ENCODE assay signal across 8 mouse cellular contexts in genomic region chrX:106171106-106171852, GRCm38 (mm10). TPM values are rescaled to one million over a fixed set of nuclear protein-coding genes. Genes with fewer than 3 reads are reported as not detected.
DNase-seq lines count a peak whose midpoint lies in the region; ATAC-seq lines count a peak whose summit lies in the region.

No protein-coding gene starts in this region.

- peak overlapping the region; percentile 49 for H3K4me3 ChIP-seq in brown adipose tissue, adult 24 weeks (ENCODE audit: insufficient read depth, low read depth, low read length)
- peak overlapping the region; percentile 33 to 41 for H3K4me3 ChIP-seq in heart, embryonic 14.5 days (ENCODE audit: control insufficient read depth in 1 of 2, insufficient read depth in 1 of 2, low read depth in 1 of 2, low read length in 2 of 2)
- peak overlapping the region; percentile 38 for H3K4me3 ChIP-seq in liver, embryonic 12.5 days
- H3K4me3 ChIP-seq in stomach, embryonic 15.5 days (replicated peaks), result peak overlapping the region; percentile 31

- H3K9ac ChIP-seq in heart, embryonic 14.5 days (ENCODE audit: low read length), result peak overlapping the region; percentile 22
- peak overlapping the region; percentile 22; the same call in 1 of the 2 replicates for H3K9ac ChIP-seq in liver, embryonic 12.5 days
- H3K9ac ChIP-seq in stomach, embryonic 15.5 days, result no peak overlapping the region

- peak; percentile 75 for DNase-seq in CD4-positive helper T cell, adult 2 months (ENCODE audit: low read depth, low spot score)
- DNase-seq in kidney, postnatal 10 days, result peak; percentile 85
- DNase-seq in neural tube, embryonic 10.5 days (ENCODE audit: extremely low spot score, low spot score), result peak; percentile 66

- no peaks in the 10 kb centered on the region for H3K4me1 ChIP-seq in brown adipose tissue, adult 24 weeks (ENCODE audit: control insufficient read depth, insufficient read depth, insufficient read length, low read length)
- H3K4me1 ChIP-seq in heart, embryonic 14.5 days (ENCODE audit: control insufficient read depth in 2 of 2, insufficient read depth in 2 of 2, low read length in 2 of 2), result no peaks in the 10 kb centered on the region
- H3K4me1 ChIP-seq in liver, embryonic 12.5 days, result no peaks in the 10 kb centered on the region
- H3K4me1 ChIP-seq in stomach, embryonic 15.5 days, result no peaks in the 10 kb centered on the region

- no peak overlapping the region for H3K27ac ChIP-seq in brown adipose tissue, adult 24 weeks (replicated peaks; ENCODE audit: low read depth, low read length)
- no peak overlapping the region for H3K27ac ChIP-seq in heart, embryonic 14.5 days (replicated peaks in 1 of 2; ENCODE audit: control insufficient read depth in 1 of 2, insufficient read depth in 1 of 2, low read depth in 2 of 2, low read length in 2 of 2)
- H3K27ac ChIP-seq in liver, embryonic 12.5 days, result no peak overlapping the region
- H3K27ac ChIP-seq in stomach, embryonic 15.5 days, result no peak overlapping the region

- H3K27me3 ChIP-seq in heart, embryonic 14.5 days (ENCODE audit: control insufficient read depth, insufficient read depth, low read length), result no peaks in the 10 kb centered on the region
- H3K27me3 ChIP-seq in liver, embryonic 12.5 days (replicated peaks), result no peaks in the 10 kb centered on the region
- no peaks in the 10 kb centered on the region for H3K27me3 ChIP-seq in stomach, embryonic 15.5 days (replicated peaks)

- ATAC-seq in erythroid progenitor cell, adult 5-6 weeks (replicated peaks; ENCODE audit: low FRiP score, poor library complexity, severe bottlenecking), result peak; percentile 73; the same call in 1 of the 2 replicates
- no peak; the same call in 1 of the 2 replicates for ATAC-seq in heart, embryonic 14.5 days (ENCODE audit: insufficient number of reproducible peaks, insufficient read depth, low FRiP score, low read depth)
- ATAC-seq in liver, embryonic 12.5 days, result peak; percentile 75
- peak; percentile 70; the same call in 1 of the 2 replicates for ATAC-seq in stomach, embryonic 15.5 days (ENCODE audit: insufficient read depth, low FRiP score, low read depth)

- H3K4me2 ChIP-seq in heart, embryonic 14.5 days (ENCODE audit: low read length), result peak overlapping the region; percentile 61
- H3K4me2 ChIP-seq in liver, embryonic 12.5 days, result peak overlapping the region; percentile 62
- H3K4me2 ChIP-seq in stomach, embryonic 15.5 days, result peak overlapping the region; percentile 48

- 23% methylated on average over 18 of the region's 18 CpGs for WGBS in heart, embryonic 14.5 days
- WGBS in liver, embryonic 12.5 days (ENCODE audit: insufficient replicate concordance), result 14% methylated on average over 18 of the region's 18 CpGs
- WGBS in stomach, embryonic 15.5 days, result 27% methylated on average over 18 of the region's 18 CpGs

- H3K36me3 ChIP-seq in heart, embryonic 14.5 days (ENCODE audit: control insufficient read depth, insufficient read depth, low read length), result no peaks in the 10 kb centered on the region
- H3K36me3 ChIP-seq in liver, embryonic 12.5 days, result no peaks in the 10 kb centered on the region
- H3K36me3 ChIP-seq in stomach, embryonic 15.5 days, result no peaks in the 10 kb centered on the region

- no peaks in the 10 kb centered on the region for H3K9me3 ChIP-seq in heart, embryonic 14.5 days (ENCODE audit: control insufficient read depth, low read length)
- H3K9me3 ChIP-seq in liver, embryonic 12.5 days (replicated peaks), result no peaks in the 10 kb centered on the region
- H3K9me3 ChIP-seq in stomach, embryonic 15.5 days, result no peaks in the 10 kb centered on the region

RNA-seq across cellular contexts. Expression of gene Pgk1, which starts 15.6 kb away (rescaled TPM):
- 799 and 832 TPM in 2 replicates for polyA plus RNA-seq in brown adipose tissue, adult 24 weeks (2012; ENCODE audit: insufficient read depth, insufficient read length, missing spikeins)
- total RNA-seq in erythroid progenitor cell, adult 5-6 weeks (2015; ENCODE audit: low replicate concordance), result 54.1 and 54.5 TPM in 2 replicates
- 28.2 and 28.8 TPM in 2 replicates for total RNA-seq in erythroid progenitor cell, adult 5-6 weeks (2017; ENCODE audit: low replicate concordance)
- polyA plus RNA-seq in heart, embryonic 14.5 days (2014; fragmentation: Nextera tagmentation; extraction: Ambion mirVana), result 708 and 743 TPM in 2 replicates
- 271 and 290 TPM in 2 replicates for polyA plus RNA-seq in liver, embryonic 12.5 days (2016; fragmentation: Nextera tagmentation; extraction: Ambion mirVana)
- polyA plus RNA-seq in stomach, embryonic 15.5 days (2015; fragmentation: Nextera tagmentation; extraction: Ambion mirVana), result 290 and 352 TPM in 2 replicates

RNA-seq across cellular contexts. Expression of gene Tlr13, which starts 28.3 kb away (rescaled TPM):
- polyA plus RNA-seq in brown adipose tissue, adult 24 weeks (2012; ENCODE audit: insufficient read depth, insufficient read length, missing spikeins), result 0.59 and 0.75 TPM in 2 replicates
- total RNA-seq in erythroid progenitor cell, adult 5-6 weeks (2015; ENCODE audit: low replicate concordance), result 1.3 and 11.5 TPM in 2 replicates
- 3.0 and 4.0 TPM in 2 replicates for total RNA-seq in erythroid progenitor cell, adult 5-6 weeks (2017; ENCODE audit: low replicate concordance)
- polyA plus RNA-seq in heart, embryonic 14.5 days (2014; fragmentation: Nextera tagmentation; extraction: Ambion mirVana), result 0.69 and 0.89 TPM in 2 replicates
- polyA plus RNA-seq in liver, embryonic 12.5 days (2016; fragmentation: Nextera tagmentation; extraction: Ambion mirVana), result 0.38 and 0.56 TPM in 2 replicates
- 1.0 and 1.1 TPM in 2 replicates for polyA plus RNA-seq in stomach, embryonic 15.5 days (2015; fragmentation: Nextera tagmentation; extraction: Ambion mirVana)

RNA-seq across cellular contexts. Expression of gene Taf9b, which starts 49.7 kb away (rescaled TPM):
- polyA plus RNA-seq in brown adipose tissue, adult 24 weeks (2012; ENCODE audit: insufficient read depth, insufficient read length, missing spikeins), result 6.1 and 15.1 TPM in 2 replicates
- 1.3 and 8.3 TPM in 2 replicates for total RNA-seq in erythroid progenitor cell, adult 5-6 weeks (2015; ENCODE audit: low replicate concordance)
- 1.8 and 6.3 TPM in 2 replicates for total RNA-seq in erythroid progenitor cell, adult 5-6 weeks (2017; ENCODE audit: low replicate concordance)
- polyA plus RNA-seq in heart, embryonic 14.5 days (2014; fragmentation: Nextera tagmentation; extraction: Ambion mirVana), result 23.4 and 24.7 TPM in 2 replicates
- 7.8 and 8.8 TPM in 2 replicates for polyA plus RNA-seq in liver, embryonic 12.5 days (2016; fragmentation: Nextera tagmentation; extraction: Ambion mirVana)
- 10.6 and 10.9 TPM in 2 replicates for polyA plus RNA-seq in stomach, embryonic 15.5 days (2015; fragmentation: Nextera tagmentation; extraction: Ambion mirVana)
